Mouse (Mus musculus) spleen, adult 18-20 months (tissue): ENCODE results near the gene Atp1b1.
A peak's percentile ranks its signal among the peaks of the same experiment; 100 is the strongest.

Experiments used
- DNase-seq, 2 experiments: peaks; one replicate each; pipeline ENCODE4 v3.0.0; 2022; ENCODE audit warnings: mixed read lengths in 2 of 2

Gene Atp1b1

DNA sequence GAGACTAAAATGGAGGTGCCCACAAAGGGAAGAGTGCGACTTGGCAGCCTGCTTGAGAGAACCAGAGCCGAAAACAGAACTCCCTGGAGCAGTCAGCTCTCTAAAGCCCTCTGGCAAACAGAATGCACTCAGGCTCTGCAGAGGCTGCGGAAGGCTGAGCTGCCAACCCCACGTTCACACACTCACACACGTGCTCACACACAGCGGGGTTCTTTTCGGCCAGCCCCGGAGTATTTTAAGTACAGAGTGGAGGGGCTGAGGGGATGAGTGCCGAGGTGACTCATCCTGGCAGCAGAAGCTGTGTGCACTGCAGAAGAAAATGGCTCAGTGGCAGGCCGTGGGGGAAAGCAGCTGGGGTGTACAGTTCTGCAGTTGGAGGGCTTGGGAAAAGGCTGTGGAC, 3.6 kb upstream of the Atp1b1 start:
- DNase-seq = no peak

DNA sequence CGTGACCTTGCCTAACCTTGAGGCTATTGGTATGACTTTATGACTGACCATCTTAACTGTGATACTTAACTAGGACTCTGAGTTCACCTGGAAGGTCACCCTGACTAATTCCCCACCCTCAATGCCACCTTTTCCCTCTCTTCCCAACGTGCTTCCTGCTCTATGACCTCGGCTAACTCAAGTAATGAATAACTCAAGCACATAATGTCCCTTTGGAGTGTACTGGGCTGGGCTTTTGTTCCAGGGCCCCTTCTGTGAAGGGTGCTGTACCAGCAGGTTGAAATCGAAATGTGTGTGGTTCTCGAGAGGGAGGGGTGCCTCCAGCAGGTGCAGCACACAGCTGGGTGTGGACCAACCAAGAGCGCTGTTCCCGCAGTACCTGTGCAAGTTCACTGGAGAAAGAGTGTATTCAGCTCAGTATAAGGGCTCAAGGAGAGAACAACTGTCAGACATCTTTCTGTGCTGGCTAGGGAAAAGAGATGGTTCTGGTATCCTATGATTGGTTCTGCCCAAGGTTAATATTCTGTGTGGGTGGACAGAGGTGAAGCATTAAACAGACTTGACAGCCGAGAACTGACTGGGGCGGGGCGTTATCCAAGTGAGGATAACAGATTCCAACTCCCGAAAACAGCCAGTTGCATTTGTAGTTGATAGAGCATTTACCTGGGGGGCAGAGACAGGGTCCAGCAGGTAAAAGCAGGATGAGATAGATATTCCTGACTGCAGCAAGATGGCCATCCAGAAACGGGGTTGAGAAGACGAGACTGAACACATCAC, 3.0 kb upstream of the Atp1b1 start:
- DNase-seq = no peak

DNA sequence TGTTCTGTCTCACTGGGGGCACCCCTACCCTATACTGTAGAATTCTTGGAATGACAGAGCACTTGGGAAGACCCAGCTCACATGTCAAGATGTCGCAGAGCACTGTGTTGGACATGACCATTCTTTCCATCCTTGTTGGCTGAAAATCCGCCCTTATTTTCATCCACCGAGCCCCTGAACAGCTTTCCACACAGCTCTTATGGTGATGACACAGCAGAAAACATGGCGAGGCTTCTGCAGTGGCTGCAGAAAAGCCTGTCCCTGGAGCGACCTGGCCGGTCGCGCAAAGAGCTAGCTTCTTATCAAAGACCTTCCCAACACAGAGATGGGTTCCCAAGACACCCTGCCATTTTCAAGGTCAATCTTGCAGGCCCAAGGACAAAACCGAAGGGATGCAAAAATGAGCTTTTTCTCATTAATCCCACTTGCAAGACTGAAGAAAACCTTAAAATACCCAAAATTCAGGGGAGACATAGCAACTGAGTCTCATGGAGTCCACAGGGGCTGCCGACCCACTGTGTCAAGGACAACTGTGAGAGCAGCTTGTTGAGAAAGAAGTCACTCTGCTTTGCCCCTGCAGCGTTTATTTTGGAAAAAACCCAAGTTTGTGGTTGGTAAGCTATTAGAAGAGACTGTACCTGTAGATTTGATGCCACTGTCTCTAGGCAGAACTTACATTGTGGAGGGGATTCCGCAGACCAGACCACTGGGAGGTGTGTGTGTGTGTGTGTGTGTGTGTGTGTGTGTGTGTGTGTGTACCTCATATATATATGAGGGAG, 1.2 kb upstream of the Atp1b1 start:
- no peak for DNase-seq

DNA sequence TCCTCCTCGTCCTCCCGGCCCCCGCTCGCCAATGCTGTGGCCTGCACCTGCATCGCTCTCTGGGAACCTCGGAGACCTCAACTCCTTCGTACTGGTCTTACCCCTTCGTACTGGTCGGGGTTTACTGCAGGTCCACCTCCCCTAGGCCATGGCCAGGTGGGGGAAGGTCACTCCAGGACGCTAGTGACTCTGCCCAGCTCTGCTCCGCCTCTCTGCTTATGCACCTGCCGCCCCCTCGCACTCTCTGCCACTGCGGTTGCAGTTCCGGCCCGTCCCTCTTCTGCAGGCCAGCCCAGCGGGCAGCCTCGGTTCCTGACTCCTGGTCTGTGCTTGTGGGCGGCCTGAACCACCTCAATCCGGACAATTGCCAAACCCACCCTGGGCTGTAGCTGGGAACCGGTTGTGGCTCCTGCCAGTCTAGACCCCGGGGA, 481 bp upstream of the Atp1b1 start:
- DNase-seq = peak; percentile 33 to 40

DNA sequence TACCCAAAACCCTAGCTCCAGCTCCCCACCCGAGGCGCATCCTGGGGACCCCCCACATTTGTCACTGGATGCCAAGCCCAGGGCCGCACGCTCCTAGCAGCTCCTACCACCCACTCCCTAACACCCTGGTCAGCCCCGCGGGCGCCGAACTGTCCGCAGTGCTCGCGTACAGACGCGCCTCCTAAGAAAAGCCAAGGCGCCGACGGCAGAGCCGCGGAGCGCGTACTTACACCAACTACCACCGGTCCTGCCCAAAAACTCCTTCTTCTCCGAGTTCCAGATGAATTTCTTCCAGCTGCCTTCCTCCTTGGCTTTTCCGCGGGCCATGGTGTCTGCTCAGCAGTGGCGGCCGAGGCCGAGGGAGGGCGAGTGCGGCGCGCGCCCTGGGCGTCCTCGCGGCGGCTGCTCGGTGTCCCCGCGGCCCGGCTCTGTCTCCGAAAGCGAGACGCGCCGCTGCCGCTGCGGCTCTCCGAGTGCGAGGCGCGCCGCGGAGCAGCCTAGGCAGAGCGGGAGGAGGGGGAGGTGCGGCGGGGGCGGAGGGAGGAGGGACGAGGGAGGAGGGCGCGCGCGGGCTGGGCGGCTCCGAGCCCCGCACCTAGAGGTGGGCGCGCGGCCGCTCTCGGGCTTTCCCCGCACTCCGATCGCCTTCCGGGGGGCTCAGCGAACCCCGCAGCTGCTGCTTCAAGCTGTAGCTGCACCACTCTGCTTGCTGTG, 467 bp downstream of the Atp1b1 start:
- DNase-seq = peak in 1 of 2 experiments; percentile 51

DNA sequence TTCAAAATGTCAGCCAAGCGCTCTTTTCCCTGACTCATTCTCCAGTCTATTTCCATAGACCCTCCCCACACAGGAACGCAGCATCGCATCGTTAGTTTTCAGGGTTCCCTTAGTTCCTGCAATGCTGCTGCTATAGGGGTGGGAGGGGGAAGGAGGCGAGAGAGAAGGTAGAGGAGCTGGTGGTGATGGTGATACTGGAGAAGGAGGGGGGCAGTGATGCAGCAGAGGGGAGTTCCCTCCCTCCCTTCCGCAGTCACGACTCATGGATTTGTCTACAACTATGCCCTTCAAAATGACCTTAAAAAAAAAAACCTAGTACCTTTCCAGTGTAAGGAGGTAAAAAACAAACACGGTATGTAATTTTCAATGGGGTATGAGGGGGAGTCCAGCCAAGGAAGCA, 1.4 kb downstream of the Atp1b1 start:
- DNase-seq = no peak

DNA sequence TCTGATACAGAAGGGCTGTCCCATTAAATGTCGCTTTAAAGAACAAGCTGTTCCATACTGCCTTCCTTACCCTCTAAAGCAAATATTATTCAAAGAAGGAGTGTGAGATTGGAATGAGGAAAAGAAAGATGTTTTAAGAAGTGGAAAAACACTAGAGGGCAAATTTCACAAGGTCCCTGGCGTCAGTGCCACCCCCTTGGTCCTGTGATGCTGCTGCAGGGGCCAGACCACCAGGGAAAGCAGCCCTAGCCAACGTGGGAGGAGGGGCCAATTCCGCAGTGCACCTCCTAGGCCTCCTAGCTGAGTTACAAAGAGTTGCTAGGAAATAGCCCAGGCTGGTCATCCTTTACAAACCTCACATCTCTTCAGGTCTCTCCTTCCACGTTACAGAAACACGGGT, 2.1 kb downstream of the Atp1b1 start:
- no peak for DNase-seq

DNA sequence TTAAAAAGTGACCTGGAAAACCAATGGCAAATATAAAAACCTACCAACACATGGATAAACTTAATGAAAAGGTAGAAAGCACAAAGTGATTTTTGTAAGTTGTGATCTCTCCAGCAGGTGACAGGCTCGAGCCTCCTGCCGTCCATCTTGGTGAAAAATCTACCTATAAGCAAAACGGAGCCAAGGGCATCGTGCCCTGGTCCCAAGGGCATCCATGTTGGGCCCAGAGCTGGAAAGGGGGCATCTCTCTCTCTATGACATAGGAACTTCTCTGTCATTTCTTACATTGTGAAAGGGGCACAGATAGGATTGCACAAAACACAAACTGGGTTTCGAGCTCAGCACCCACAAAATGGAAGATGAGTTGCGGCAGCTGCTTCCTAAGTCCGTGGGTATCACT, 2.5 kb downstream of the Atp1b1 start:
- DNase-seq = no peak

DNA sequence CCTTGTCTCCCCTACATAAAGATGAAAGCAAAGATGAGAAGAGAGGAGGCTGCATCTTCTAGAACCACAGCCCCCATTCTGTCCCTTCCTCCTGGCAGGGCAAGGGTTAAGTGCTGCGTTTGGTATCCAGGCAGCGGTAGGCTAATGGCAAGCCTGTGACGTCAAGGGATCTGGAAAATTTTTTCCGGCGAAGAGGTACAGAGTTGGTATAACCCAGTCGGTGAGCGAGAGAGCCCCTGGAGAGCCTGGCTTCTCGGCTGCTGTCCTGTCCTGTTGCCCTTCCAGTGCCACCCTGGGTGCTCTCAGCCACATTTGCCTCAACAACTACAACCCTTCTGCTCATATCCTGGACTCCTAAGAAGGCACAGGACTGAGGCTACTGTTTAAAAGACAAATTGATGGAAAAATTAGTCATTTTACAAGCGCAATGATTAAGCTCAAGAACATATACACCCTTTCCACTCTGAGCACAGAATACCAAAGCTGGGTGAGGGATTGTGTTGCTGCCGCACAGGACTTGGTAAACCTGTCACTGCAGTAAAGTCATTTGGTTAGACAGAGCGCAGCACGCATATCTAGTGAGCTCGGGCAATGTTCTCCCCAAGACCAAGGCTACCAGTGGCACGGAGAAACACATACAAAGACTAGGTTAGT, 3.3 kb downstream of the Atp1b1 start:
- DNase-seq = no peak

DNA sequence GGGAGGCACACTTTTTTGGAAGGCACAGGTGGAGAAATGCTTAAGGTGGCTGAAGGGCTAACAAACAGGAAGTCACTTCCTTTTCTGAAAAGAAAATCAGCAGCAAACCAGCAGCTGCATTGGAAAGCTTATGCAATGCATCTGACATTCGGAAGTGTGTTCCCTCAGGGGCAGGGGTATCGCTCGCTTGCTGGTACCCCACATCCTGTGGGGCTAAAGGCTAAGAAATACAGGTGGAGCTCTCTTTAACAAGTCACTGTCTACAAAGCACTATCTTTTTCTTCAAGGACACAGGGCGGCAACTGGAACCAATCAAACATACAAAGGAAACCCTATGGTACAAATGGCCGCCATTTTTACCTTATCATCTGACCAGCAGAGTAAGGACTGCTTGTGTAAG, 4.4 kb downstream of the Atp1b1 start:
- DNase-seq = no peak

DNA sequence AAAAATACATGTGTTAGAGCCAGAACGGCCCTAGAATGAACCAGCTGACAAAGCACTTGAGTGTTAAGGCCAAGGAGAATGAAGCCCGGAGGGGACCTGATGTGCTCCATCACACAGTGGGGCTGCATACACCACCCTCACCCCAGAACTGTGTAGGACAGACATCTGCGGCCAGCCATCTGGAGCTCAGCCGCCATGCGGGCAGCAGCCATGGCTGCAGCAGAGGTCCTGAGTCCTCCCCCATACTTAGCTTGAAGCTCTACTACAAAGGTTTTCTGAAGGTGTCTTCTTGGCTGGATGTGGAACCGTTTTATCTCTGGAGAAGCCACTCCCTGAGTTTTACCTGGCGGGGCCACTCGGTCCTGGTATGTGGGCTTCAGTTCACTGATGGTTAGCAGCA, 5.0 kb downstream of the Atp1b1 start:
- no peak for DNase-seq

DNA sequence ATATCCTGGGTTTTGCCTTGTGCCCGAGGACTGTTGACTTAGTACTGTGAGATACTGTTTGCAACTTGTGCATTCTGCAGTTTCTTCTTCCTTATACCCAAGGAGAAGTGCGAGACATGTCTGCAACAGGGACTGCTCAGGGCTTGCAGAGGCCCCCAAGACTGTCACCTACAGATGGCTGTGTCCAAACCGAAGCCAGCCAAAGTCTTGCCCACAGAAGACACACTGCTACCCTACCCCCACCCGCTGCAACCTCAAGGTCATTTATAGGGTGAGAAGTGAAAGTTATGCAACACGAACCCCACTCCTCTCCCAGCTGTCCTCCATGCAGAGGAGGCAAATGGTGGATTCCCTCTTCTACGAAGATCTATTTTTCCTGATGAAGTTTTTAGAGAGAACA, 5.6 kb downstream of the Atp1b1 start:
- DNase-seq = no peak

DNA sequence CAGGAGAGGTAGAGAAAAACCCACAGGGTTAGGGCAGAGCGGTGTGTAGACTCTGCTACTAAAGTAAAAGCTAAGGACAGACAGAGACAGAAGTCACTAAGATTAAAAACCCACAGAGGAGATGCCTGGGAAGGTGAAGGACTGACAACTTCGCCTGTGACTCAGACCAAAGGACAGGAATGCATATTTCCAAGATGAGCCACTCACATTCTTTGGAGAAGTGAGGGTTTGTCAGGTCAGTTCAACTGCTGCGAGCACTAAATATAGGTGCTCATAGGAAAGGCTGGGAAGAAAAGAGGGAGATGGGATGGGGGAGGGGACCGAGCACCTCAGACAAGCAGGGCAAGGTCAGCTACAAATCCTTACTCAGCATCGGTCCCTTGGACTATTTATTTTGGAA, 6.8 kb downstream of the Atp1b1 start:
- no peak for DNase-seq

DNA sequence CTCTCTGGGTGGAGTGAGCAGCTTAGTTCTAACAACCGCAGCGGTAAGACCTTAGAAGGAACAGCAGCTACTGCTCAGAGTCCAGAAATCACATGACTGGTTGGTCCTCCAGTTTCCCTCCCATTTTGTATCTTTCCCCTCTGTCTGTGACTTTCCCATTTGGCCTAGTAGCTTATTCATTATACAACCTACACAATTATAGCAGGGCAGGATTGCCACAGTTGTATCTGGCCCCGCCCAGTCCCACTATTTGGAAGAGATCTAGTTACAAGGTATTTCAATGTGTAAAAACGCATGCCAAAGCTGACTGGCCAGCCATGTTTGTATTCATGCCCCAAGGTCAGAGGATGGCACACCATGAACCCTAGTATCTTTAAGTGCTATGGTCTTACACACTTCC, 7.5 kb downstream of the Atp1b1 start:
- DNase-seq = no peak

DNA sequence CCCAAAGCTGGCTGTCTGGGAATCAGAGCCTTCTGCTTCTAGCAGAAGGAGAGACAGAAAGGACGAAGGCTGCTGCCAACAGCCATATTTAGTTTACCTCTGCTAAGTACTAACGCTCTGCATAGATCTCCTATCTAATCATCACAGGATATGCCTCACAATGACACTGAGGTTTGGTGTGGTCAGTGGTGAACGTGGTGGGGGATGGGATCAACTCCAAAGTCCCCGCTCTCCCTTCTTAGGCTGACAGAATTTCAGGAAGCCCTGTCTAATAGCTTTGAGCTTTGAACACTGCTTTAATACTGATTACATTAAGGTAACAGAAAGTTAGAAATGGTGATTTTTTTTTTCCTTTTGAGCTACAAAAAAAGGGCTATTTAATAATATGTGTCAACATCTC, 7.9 kb downstream of the Atp1b1 start:
- no peak for DNase-seq

DNA sequence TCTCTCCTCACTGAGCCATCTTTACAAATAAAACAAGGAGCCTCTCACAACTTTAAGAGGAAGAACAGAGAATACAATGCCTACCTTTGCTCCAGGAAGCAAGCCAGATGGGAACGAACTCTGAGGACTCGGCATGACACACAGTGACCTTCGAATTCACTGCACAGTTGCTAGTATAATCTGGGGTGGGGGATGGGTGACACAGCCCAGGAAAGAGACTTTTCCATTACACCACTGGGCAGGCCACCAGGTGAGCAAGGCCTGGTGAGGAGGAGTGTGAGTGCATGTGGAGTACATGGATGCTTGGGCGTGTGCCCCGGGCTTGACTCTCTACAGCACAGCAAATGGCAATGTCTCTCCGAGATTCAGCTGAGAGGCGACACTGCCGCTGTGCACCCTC, 8.5 kb downstream of the Atp1b1 start:
- no peak for DNase-seq

DNA sequence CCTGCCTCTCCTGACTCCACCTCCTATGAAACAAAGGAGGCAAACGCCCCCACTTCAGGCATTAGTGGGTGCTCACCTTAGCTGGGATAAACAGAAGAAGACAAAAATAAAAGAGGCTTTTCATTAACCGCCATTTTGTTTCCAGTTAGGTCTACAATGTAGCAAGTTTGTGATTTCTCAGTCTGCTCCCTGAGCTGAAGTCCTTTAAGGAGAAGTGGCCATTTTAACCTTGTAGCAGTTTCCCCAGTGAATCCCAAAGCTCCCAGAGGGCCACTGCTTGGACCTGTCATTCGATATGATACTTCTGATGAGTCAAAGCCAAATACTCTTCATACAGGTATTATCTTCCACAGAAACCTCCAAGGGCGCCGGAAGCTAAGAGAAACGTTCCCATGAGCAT, 10.6 kb downstream of the Atp1b1 start:
- no peak for DNase-seq

DNA sequence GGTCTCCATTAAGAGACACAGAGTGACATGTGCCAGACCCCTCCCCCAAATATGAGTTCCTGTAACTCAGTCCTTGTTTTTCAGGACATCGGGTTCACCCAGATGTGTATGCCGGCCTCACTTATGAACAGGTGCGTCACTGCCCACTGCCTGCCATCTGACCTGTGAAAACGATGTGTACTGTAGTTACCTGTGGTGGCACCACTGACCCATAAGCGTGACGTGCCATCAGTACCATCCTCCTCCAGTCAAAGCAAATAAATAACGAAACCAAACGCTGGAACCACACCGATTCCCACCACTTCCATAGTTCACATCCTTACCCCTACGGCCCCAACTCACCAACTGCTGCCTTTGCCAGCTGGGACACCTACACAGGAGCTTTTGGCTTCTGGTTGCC, 11.6 kb downstream of the Atp1b1 start:
- DNase-seq = no peak

DNA sequence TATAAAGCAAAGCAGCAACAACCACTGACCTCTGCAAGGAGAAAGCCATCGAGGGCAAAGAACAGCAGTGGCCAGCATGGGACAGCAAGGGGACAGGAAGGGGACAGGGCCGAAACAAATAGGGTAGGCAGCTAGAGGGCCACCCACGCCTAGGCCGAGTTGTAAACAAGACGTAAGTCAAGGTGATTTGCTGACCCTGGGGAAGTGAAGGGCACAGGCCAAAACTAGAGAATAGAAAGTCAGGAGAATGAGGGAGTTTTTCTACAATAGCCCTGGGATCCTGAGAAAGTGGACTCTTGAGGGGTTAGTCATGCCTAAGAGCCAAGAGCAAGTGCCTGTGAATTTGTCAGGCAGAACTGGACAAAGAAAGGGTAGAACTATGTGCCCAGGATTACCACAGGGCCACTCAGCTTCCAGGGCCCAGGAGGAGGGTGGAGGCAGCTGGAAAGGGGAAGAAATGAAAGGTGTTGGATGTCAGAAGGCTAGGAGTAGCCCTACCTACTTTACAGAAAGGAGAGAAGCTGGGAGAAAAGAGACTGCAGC, 12.5 kb downstream of the Atp1b1 start:
- DNase-seq = no peak

DNA sequence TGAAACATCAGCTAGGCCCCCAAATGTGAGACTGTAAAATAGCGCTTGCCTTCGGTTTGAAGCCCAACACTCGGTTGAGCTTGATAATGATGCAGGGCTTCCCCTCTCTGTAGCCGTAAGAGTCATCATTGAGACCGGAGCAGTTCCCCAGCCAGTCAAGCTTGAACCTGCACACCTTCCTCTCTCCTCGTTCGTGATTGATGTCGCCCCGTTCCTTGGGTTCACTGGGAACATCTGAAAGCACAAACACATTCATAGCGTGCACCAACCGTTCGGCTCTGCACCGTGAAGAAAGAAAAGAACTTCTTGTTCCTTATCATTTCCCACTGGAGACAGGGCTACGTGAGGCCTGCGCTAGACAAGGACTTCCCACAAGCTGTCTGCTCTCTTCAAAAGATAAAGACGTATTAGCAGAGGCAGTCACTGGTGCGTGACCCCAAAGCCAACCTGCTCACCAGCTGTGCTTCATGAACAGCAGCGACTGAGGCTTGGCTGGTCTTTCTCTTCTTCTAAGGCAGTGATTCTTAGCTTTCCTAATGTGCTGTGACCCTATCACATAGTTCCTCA, 16.7 kb downstream of the Atp1b1 start:
- DNase-seq = no peak

DNA sequence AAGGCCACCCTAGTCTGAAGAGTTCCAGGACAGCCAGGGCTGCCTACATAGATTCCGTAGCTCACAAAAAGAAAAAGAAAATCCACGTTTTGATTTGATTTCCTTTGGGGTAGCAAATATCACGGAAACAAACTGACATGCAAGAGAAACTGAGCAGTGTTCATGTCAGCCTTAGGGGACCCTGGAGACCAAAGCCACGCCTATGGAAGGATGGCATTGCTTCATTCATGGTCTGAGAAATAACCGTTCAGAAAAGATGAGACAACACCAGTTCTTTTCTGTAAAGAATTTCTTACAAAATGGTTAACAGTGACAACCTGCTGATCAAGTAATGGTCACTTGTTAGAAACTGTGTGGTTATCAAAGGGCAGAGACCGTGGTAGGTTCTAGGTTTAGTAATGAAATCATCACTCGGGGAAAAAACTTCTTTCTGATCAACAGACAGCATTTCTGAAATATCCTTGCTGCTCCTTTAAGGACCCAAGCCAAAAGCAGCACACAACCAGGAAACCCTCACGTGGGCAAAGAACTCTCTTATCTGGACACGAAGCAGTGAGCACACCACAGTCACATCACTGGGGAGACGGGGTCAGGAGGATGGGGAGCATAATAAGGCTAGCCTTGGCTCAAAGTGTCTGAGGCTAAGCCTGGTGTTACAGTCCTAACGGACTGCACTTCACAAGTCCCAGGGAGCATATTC, 17.3 kb downstream of the Atp1b1 start:
- DNase-seq = no peak

DNA sequence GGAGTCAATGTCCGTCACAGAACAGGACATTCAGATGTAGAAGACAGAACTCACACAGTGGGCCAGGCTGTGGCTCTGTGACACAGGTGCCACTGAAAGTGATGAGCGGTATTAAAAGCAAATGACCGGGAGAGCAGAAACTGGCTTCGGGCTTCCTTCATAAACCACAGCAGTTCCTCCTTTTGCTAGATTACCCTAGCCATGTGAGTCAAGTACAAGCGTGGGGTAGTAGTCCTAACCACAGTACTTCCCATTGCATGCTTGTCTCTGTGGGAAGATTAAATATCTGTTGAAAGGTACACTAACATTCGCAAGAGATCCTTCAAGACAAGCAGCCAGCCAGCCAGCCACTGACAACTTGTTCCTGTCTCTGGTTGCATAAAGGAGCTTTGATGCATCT, 17.9 kb downstream of the Atp1b1 start:
- no peak for DNase-seq
